Mouse (Mus musculus) CH12.LX (cell line): Measurements from ENCODE around the gene Gtf2a2.

Experiments
- CTCF ChIP-seq, 2 experiments: IDR thresholded peaks in 1 of 2; conservative IDR thresholded peaks in 1 of 2; 2 replicates each; pipeline ENCODE4 v1.5.1; 2011 to 2012; ENCODE audit warnings: low read depth in 2 of 2, low read length in 2 of 2, improper control_type of control experiment in 1 of 2, inconsistent platforms in 1 of 2, mild to moderate bottlenecking in 1 of 2, moderate library complexity in 1 of 2
- IRF4 ChIP-seq: IDR thresholded peaks from 2 replicates; pipeline ENCODE4 v1.6.1; 2014; ENCODE audit warnings: low read depth, mild to moderate bottlenecking, inconsistent platforms, low read length, improper control_type of control experiment
- JUN ChIP-seq: IDR thresholded peaks from 2 replicates; pipeline ENCODE4 v1.6.1; 2011; ENCODE audit warnings: low read depth, mild to moderate bottlenecking, low read length, improper control_type of control experiment, moderate library complexity; ENCODE audit not compliant: insufficient read depth
- POLR2A ChIP-seq: IDR thresholded peaks from 2 replicates; pipeline ENCODE4 v1.6.1; 2011; ENCODE audit warnings: low read depth, mild to moderate bottlenecking, improper control_type of control experiment, low read length
- SMC3 ChIP-seq: IDR thresholded peaks from 2 replicates; pipeline ENCODE4 v1.6.1; 2011; ENCODE audit warnings: low read depth, low read length, improper control_type of control experiment
- USF1 ChIP-seq: IDR thresholded peaks from 2 replicates; pipeline ENCODE4 v1.6.1; 2014; ENCODE audit warnings: low read depth, mild to moderate bottlenecking, inconsistent platforms, low read length, improper control_type of control experiment
- USF2 ChIP-seq: conservative IDR thresholded peaks from 2 replicates; pipeline ENCODE4 v1.6.1; 2011; ENCODE audit warnings: low read depth, low read length, improper control_type of control experiment
- ZNF384 ChIP-seq: IDR thresholded peaks from 2 replicates; pipeline ENCODE4 v1.6.1; 2012; ENCODE audit warnings: low read depth, low read length, improper control_type of control experiment, inconsistent platforms

DNA sequence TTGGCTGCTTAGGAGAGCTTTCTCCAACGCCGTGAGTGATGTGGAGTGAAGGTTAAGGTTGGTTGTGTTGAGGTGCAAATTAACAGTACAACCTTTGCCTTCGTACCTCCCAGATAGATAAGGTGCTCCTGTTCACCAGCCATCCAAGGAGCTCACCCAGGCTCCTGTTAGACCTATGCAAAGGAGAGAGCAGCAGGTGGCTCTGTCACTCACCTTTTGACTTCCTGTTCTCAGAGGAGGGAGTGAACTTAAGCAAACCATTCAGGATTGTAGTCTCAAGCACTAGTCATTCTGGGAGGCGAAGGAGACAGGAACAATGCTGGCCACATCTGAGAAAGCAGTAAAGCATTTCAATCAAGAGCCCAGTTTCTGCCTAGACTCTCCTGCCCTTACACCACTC lies 24.3 kb downstream of the Gtf2a2 start:
- TF ChIP-seq POLR2A, result no peak
- no peak for TF ChIP-seq USF1
- no peak for TF ChIP-seq JUN
- no peak for TF ChIP-seq ZNF384
- TF ChIP-seq CTCF (conservative IDR thresholded peaks at IDR 0.05 in 1 of 2, IDR thresholded peaks at IDR 0.05 in 1 of 2; ENCODE audit: low read depth in 2 of 2, low read length in 2 of 2), result peak in 1 of 2 experiments; percentile 17; a peak in 1 of 4 replicates
- TF ChIP-seq IRF4, result no peak
- TF ChIP-seq USF2, result no peak
- no peak for TF ChIP-seq SMC3
